Mouse (Mus musculus): ENCODE measurements around the gene Ldlrad2.

The Ldlrad2 gene

DNA sequence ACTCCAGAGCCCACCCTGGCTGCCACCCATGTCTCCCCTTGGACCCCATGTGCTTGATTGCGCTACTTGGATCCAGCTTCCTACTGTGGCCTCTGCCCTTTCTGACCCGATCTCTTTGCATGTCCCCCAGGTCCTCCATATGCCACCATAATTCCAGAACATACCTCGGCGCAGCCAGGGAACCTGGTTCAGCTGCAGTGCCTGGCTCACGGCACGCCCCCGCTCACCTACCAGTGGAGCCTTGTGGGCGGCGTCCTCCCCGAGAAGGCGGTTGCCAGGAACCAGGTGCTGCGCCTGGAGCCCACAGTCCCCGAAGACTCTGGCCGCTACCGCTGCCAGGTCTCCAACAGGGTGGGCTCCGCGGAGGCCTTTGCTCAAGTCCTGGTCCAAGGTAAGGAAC lies 20.9 kb downstream of the Ldlrad2 start:
- no peak for DNase-seq (ENCODE audit: low read depth, low spot score)

DNA sequence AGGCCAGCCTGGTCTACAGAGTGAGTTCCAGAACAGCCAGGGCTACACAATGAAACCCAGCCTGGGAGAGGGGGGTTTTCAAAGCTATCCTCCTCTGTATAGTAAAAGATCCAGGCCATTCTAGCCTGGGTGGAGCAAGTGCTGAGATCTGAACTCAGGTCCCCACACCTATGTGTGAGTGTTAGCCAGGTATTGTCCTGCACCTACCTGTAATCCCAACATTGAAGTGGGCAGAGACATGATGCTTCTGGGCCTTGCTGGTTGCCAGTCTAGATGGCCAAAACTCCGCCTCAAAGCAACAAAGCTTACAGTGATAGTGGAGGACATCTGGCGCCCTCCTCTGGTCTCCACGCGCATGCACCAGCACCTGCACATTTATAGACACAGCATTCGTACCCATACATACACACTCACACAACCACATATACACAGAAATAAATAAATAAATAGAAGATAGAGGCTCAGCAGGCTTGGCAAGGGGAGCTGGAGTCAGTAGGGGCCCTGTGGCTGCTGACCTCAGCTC lies 28.3 kb downstream of the Ldlrad2 start:
- no peak for DNase-seq (ENCODE audit: low read depth, low spot score)

DNA sequence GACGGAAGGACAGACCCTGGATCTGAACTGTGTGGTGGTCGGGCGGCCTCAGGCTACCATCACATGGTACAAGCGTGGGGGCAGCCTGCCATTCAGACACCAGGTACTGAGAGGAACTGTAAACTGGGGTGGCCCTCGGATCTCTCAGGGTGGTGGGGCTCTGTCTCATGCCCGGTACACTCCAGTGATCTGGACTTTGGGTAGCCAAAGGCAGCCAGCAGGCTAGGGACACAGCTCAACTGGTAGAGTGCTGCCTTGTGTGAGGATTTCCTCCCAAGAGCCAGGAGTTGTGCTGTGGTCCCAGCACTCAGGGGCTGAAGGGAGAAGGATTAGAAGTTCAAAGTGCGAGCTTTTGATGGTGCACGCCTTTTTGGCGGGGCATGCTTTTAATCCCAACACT lies 28.8 kb downstream of the Ldlrad2 start:
- no peak for DNase-seq (ENCODE audit: low read depth, low spot score)

DNA sequence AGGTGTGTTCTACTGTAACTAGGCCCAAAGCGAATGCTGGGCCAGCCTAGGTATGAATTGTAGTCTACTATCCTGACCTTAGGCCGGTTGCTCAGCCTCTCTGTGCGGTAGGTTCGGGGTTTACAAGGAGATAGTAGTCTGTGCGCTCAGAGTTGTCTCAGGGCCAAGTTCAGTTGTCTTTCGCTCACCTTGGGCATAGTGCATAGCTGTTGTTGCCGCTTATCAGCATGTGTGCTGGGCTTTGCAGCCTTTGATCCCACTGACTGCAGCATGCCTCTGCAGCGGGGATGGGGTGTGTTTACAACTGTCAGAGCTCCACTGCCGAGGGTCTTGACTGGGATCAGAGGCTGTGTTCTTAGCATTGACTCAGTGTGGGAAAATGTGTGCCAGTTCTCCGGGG lies 31.4 kb downstream of the Ldlrad2 start:
- no peak for DNase-seq (ENCODE audit: low read depth, low spot score)

DNA sequence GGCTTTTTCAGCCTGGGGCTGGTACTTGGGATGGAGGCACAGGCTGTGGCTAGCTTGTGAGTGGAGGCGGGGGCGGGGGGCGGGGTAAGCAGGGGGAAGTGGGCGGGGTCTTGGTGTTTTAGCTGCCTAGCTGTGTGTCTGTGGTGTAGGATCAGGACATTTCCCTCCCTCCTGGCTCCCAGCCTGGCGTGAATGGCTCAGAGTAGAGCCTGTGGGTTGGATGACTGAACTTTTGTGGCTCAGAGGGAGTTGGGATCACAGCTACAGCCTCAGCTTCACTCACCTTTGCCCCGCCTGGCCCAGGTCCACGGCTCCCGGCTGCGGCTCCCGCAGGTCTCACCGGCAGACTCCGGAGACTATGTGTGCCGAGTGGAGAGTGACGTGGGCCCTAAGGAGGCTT lies 34.0 kb downstream of the Ldlrad2 start:
- no peak for DNase-seq (ENCODE audit: low read depth, low spot score)

DNA sequence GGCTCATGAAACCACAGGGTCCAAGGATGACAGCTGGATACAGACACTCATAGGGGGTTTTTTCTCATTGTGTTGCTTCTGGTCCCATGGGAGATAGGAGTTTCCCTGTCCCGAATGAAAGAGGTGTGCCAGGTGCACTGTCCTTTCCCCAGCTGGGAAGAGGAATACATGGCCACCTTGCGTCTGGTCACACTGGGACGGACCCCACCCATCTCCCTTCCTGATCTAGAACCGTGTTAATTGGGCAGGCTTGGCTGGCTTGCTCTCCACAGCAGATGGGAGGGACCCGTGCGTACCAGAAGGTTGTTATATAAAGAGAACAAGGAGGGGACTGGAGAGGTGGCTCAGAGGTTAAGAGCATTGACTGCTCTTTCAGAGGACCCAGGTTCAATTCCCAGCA lies 46.5 kb downstream of the Ldlrad2 start:
- no peak for DNase-seq (ENCODE audit: low read depth, low spot score)

DNA sequence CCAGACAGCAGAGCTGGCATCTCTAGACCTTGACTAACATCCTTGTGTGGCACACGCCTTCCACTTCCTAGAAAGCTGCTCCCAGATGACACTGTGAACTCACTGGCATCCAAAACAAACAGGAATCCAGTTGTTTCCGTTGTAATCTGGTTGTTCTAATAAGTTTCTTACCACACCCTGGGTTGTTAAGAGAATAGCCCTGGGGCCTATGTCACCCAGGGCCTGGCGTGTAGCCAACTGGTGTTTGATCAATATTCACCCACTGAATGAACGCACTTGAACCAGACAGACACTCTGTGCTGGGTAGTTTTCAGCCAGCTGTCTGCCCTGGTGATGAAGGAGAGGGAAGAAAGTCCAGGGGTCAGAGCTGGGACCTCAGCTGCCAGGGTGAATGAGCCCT lies 47.0 kb downstream of the Ldlrad2 start:
- DNase-seq (ENCODE audit: low read depth, low spot score): no peak

DNA sequence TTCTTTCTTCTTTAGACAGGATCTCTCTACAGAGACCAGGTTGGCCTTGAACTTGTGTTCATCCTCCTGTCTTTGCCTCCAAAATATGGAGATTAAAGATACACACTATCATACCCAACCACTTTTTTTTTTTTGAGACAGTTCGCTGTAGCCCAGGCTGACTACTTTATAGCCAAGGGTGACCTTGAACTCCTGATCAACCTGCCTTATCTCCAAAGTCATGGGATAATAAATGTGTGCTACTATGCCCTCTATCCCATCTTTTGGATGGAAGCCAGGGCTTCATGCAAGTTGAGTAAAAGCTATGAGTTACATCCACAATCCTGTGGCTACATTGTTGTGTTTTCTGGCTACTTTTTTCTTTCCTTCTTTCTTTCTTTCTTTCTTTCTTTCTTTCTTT lies 48.9 kb downstream of the Ldlrad2 start:
- no peak for DNase-seq (ENCODE audit: low read depth, low spot score)
